Mouse (Mus musculus) heart, adult 2 months (tissue): ENCODE measurements around the gene Pcbp4.

Source experiments
- CTCF ChIP-seq: fragments of 200-600 bp; IDR thresholded peaks from 2 replicates; pipeline ENCODE4 v1.8.1; 2022; ENCODE audit warnings: antibody characterized with exemption, mild to moderate bottlenecking, moderate library complexity
- EP300 ChIP-seq: fragments of 200-500 bp; IDR thresholded peaks from 2 replicates; pipeline ENCODE4 v1.6.1; 2011; ENCODE audit warnings: low read depth, low read length, control low read depth; ENCODE audit not compliant: insufficient read depth

DNA sequence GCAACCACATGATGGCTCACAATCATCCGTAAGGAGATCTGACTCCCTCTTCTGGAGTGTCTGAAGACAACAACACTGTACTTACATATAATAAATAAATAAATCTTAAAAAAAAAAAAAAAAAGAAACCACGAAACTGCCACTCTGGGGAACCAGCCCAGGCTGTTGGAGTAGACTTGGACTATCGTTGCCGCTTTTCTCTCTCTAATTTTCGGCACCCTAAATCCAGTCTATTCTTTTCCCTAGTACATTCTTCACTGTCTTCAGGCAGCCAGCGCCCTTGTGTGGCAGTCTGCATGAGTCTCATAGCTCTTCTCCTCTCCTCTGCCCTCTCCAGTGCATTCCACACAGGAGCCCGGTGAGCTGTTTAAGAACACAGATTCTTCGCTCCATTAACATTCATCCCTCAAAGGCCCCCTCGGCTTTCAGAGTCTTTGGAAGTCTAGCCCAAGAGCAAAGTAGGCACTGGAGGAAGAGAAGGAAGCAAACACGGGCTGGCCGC is 24.3 kb upstream of the Pcbp4 start:
- TF ChIP-seq CTCF = peak; percentile 44
- TF ChIP-seq EP300 = no peak
